ENCODE assay signal across 26 mouse cellular contexts in the genomic region with DNA sequence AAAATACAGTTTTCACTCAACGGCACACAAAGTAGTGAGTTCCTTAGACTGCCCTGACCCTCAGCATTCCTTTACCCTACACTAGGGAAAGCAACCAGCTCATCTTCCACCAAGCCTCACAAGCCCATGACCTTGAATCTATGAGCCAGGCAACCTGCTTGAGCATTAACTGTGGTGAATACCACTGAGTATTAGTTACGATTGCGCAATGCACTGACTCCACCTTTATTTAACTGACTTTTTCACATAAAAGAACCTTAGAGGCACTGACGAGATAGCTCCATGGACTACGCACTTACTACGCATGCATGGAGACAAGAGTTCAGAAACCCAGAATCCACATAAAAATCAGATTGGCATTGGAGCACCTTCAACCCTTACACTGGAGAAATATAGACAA.
"Had no signal": no experiment of that assay in that cellular context is flagged by ENCODE, and none has a peak within 500 bp of the region (broad histone marks: within the 10 kb centered on the region; RNA-seq: fewer than 3 reads in every experiment).

No protein-coding gene starts in this region.

- H3K36me3 ChIP-seq: heart, embryonic 13.5 days; heart, embryonic 15.5 days; hindbrain, embryonic 13.5 days; hindbrain, embryonic 15.5 days; kidney, embryonic 15.5 days; limb, embryonic 13.5 days; limb, embryonic 15.5 days; liver, embryonic 13.5 days had no signal

- ATAC-seq: hindbrain, postnatal 0 days; intestine, embryonic 16.5 days had no signal

- H3K9ac ChIP-seq: heart, embryonic 13.5 days; heart, embryonic 15.5 days; hindbrain, embryonic 13.5 days; hindbrain, embryonic 15.5 days; kidney, embryonic 15.5 days; limb, embryonic 13.5 days; limb, embryonic 15.5 days; liver, embryonic 13.5 days had no signal

- DNase-seq: gastrocnemius, postnatal 14 days; gastrocnemius, postnatal 36 days; heart, adult 11 months; heart, adult 2 months; heart, postnatal 14 days; heart, postnatal 36 days; kidney, adult 11 months; kidney, adult 2 months; kidney, adult 9 months; kidney, postnatal 14 days; kidney, postnatal 36 days; layer of hippocampus, adult 9-11 months; layer of hippocampus, postnatal 36 days; left cerebral cortex, postnatal 4 days; liver, embryonic 13.5 days had no signal

- H3K4me3 ChIP-seq: heart, adult 2 months; heart, embryonic 13.5 days; heart, embryonic 15.5 days; hindbrain, embryonic 13.5 days; hindbrain, embryonic 15.5 days; kidney, embryonic 15.5 days; limb, embryonic 13.5 days; limb, embryonic 15.5 days; liver, embryonic 13.5 days had no signal

- H3K27ac ChIP-seq: heart, adult 2 months; heart, embryonic 13.5 days; heart, embryonic 15.5 days; hindbrain, embryonic 13.5 days; hindbrain, embryonic 15.5 days; hindbrain, postnatal 0 days; kidney, embryonic 15.5 days; kidney, postnatal 0 days; limb, embryonic 13.5 days; limb, embryonic 15.5 days; liver, embryonic 13.5 days had no signal

- H3K9me3 ChIP-seq: heart, embryonic 13.5 days; heart, embryonic 15.5 days; hindbrain, embryonic 13.5 days; hindbrain, embryonic 15.5 days; kidney, embryonic 15.5 days; limb, embryonic 13.5 days; limb, embryonic 15.5 days; liver, embryonic 13.5 days had no signal

- H3K4me1 ChIP-seq: hindbrain, embryonic 13.5 days; hindbrain, embryonic 15.5 days; kidney, embryonic 15.5 days; limb, embryonic 13.5 days; limb, embryonic 15.5 days had no signal

- H3K4me2 ChIP-seq: heart, embryonic 11.5 days; heart, embryonic 13.5 days; heart, embryonic 15.5 days; hindbrain, embryonic 13.5 days; hindbrain, embryonic 15.5 days; kidney, embryonic 15.5 days; limb, embryonic 13.5 days; limb, embryonic 15.5 days; liver, embryonic 13.5 days had no signal

- H3K27me3 ChIP-seq: heart, embryonic 13.5 days; heart, embryonic 15.5 days; hindbrain, embryonic 13.5 days; hindbrain, embryonic 15.5 days; kidney, embryonic 15.5 days; limb, embryonic 13.5 days; limb, embryonic 15.5 days; liver, embryonic 13.5 days had no signal
